Mouse (Mus musculus) testis, postnatal 10 days (tissue): ENCODE data around the gene Hoxa10.

ENCODE experiments used
- DNase-seq: peaks from one replicate; pipeline ENCODE4 v3.0.0; 2021; ENCODE audit warnings: low spot score

The Hoxa10 gene

GRCm38 (mm10) chr6:52217459-52217768, 23.2 kb downstream of the Hoxa10 start:
- no peak for DNase-seq

- DNase-seq = no peak
Measured at GRCm38 (mm10) chr6:52216691-52217458, 23.8 kb downstream of the Hoxa10 start.

DNA sequence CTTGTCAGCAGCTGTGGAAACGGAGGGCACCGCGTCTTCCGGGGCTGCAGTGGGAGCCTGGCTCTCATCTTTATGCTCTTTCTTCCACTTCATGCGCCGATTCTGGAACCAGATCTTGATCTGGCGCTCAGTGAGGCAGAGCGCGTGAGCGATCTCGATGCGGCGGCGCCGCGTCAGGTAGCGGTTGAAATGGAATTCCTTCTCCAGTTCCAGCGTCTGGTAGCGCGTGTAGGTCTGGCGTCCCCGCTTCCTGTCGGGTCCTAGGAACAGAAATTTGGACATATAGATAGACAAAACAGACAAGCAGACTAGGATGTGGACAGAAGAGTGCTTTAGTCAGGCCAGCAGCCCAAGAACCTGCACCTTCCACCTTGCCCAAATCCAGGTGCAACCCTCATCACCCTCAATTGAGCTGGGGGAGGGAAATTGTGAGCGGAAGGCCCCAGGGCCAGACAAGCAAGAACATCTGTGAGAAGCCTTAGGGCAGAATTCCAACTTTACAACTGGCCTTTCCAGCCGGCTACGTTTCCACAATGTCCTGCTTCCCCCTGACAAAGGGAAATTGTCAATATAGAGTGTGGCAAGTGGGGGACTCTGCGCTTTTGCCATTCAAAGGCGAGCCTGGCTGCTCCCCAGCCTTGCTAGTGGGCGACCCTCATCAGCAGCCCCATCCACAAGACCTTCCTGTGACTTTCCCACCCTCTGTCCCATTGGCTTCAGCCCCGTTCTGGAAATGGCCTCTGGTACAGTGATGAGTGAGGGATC, 24.7 kb downstream of the Hoxa10 start:
- DNase-seq = no peak

DNA sequence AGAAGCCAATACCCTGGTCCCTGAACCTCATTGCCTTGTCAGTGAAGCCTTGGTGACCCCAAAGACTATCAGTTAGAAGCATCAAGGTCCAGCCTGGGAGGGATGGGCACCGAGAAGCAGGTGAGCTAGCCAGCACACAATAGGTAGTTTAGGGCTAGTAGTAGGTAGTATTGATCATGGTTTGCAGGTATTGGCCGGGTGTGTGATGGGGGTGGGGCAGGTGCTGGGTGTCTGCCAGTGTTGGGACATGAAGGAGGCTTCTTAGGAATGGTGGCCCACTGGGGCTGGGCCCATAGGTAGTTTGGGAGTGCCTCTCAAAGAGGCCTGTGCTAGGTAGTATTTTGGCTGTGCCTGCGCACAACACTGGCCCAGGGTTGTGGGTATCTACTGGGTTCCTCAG, 25.6 kb downstream of the Hoxa10 start:
- no peak for DNase-seq

- no peak for DNase-seq
Measured at GRCm38 (mm10) chr6:52214271-52214670, 26.4 kb downstream of the Hoxa10 start.

- no peak for DNase-seq
Measured at GRCm38 (mm10) chr6:52213119-52213986, 27.3 kb downstream of the Hoxa10 start, which contains the start of the genes Hoxa3 and Gm28308. Hoxa3 (minus strand) TSS chr6:52213336. Gm28308 (minus strand) TSS chr6:52213339.

DNA sequence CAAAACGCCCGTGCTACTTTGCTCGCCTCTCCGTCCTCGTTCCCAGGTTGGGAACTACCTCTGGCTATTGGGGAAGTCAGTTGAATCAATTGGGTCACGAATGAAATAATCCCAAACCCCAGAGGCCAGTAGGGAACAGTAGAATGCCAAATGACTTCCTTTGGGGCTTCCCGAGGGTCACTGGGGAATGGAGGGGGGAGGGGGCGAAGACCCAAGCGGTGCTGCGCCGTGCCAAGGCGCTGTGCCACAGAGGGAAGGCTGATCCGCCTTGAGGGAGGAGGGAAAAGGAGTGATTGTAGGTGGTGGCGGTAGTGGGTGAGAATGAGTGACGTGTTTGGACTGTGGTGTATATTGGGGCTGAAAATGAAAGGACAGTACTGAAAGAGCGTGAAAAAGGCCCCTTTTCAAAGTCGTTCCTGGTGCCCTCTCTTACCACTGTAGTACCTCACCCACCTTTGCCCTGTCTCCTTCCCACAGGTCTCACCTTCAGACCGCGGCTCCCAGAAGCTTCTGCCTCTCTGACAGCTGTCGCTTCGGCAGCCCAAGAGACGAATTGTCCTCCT, 28.0 kb downstream of the Hoxa10 start:
- DNase-seq = no peak

- no peak for DNase-seq
Measured at GRCm38 (mm10) chr6:52211961-52212360, 28.7 kb downstream of the Hoxa10 start.

- peak; percentile 85 for DNase-seq
Measured at GRCm38 (mm10) chr6:52211170-52211935, 29.3 kb downstream of the Hoxa10 start.

DNA sequence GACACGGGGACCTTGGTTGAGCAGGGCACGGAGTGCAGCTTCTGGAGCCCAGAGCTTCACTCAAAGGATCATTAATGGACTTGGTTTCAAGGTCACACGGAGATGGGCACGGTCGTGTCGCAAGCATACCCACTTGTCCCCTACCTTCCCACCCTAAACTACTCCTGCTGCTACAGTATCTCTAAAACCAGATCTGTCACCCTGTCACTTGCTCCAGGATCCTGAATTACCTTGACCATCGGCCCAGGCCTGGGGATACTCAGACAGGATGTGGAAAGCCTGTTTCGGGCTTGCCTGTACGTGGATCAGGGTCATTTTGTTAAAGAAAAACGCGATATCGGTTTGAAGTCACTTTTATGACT, 31.0 kb downstream of the Hoxa10 start:
- DNase-seq = peak; percentile 26

DNA sequence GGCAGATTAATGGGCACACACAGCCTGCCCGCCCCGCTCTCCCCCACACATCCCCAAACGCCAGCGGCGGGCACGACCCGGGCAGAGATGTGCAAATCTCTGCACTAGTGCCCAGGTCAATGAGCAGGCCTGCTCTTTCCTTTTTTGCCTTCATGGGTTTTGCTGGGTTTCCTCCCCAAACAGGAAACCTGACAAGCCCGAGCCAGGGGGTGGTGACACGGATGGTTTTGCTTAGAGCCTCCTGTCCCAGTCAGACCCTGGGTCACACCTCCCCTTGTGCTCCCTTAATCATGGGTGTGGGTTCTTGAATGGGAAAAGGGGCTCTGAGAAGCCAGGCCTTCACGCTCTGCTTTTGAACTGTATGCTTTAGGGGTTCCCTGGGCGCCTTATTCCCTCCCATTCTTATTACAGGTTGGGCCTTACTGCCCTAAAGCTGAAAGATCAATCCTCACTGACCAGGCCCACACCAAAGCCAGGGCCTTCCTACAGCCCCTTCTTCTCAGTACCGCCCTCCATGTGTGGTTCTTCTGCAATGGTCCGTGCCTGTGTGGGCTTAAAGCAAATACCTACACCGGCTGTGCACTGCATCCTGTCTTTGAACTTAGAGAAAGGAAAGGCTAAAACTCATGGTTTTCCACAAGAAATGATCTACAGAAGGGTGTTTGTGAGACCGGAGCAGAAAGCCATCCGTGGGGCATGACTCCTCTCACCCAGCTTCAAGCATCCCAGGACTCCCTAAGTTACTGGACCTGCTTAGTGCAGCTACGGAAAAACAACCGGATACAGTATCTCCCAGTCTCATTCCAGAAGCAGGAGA, 31.6 kb downstream of the Hoxa10 start:
- DNase-seq = peak; percentile 31

- peak; percentile 61 for DNase-seq
Measured at GRCm38 (mm10) chr6:52208072-52208867, 32.4 kb downstream of the Hoxa10 start, which contains the start of gene Hoxa6. Hoxa6 (minus strand) TSS chr6:52208722.

- peak; percentile 23 for DNase-seq
Measured at GRCm38 (mm10) chr6:52207684-52207976, 33.0 kb downstream of the Hoxa10 start.

- peak; percentile 12 for DNase-seq
Measured at GRCm38 (mm10) chr6:52206882-52207683, 33.6 kb downstream of the Hoxa10 start.

- DNase-seq = no peak
Measured at GRCm38 (mm10) chr6:52205638-52206621, 34.7 kb downstream of the Hoxa10 start.

GRCm38 (mm10) chr6:52205221-52205620, 35.4 kb downstream of the Hoxa10 start:
- no peak for DNase-seq

DNA sequence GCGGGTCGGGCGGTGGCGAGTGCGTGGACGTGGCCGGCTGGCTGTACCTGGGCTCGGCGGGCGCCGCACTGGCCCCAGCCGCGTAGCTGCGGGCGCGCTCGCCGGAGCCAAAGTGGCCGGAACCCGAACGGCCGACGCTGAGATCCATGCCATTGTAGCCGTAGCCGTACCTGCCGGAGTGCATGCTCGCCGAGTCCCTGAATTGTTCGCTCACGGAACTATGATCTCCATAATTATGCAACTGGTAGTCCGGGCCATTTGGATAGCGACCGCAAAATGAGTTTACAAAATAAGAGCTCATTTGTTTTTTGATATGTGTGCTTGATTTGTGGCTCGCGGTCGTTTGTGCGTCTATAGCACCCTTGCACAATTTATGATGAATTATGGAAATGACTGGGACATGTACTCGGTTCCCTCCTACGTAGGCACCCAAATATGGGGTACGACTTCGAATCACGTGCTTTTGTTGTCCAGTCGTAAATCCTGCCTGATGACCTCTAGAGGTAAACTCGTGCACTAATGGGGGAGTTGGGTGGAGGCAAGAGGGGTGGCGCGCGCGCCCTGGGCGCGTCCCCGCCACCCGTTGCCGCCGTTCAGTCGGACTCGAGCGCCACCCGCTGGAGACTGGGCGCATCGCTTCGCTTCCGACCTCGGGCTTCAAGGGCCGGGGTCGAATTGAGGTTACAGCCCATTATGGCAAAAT, 36.5 kb downstream of the Hoxa10 start, which contains the start of gene Hoxa5:
Hoxa5 (minus strand) TSS at position 538 of the 703 bp plus-strand sequence.
- peak; percentile 89 for DNase-seq
